Mouse (Mus musculus) hindbrain, embryonic 11.5 days (tissue): ENCODE data around the gene Nsd1. TPM values are rescaled to one million over a fixed set of nuclear protein-coding genes. Genes with fewer than 3 reads are reported as not detected.

ENCODE experiments used
- ATAC-seq: fragments of 200-750 bp; cut with Nextera tagmentation; 2 replicates; pipeline ENCODE4 v1.8.0; 2017; ENCODE audit warnings: mild to moderate bottlenecking, moderate TSS enrichment, moderate library complexity; ENCODE audit not compliant: low FRiP score
- DNase-seq: peaks from one replicate; pipeline ENCODE4 v3.0.0-alpha.2; 2015; ENCODE audit warnings: low spot score
- H3K27ac ChIP-seq: fragments of 300-500 bp; sonication (generic); 2 replicates; pipeline ENCODE4 v1.5.1; 2014; ENCODE audit warnings: mild to moderate bottlenecking, low read depth, low read length
- H3K27me3 ChIP-seq: fragments of 300-500 bp; sonication (generic); 2 replicates; pipeline ENCODE4 v1.6.1; 2014; ENCODE audit warnings: mild to moderate bottlenecking, low read length, moderate library complexity, mixed read lengths; ENCODE audit not compliant: control insufficient read depth, insufficient read depth
- H3K36me3 ChIP-seq: fragments of 300-500 bp; sonication (generic); 2 replicates; pipeline ENCODE4 v1.6.1; 2014; ENCODE audit warnings: mild to moderate bottlenecking, low read length, moderate library complexity, mixed read lengths; ENCODE audit not compliant: control insufficient read depth, insufficient read depth
- H3K4me1 ChIP-seq: fragments of 300-500 bp; sonication (generic); replicated peaks from 2 replicates; pipeline ENCODE4 v1.6.1; 2014; ENCODE audit warnings: low read length, mixed read lengths; ENCODE audit not compliant: control insufficient read depth, insufficient read depth
- H3K4me2 ChIP-seq: fragments of 300-500 bp; sonication (generic); replicated peaks from 2 replicates; pipeline ENCODE4 v1.6.1; 2014; ENCODE audit warnings: mild to moderate bottlenecking, low read depth, low read length
- H3K4me3 ChIP-seq: fragments of 300-500 bp; sonication (generic); 2 replicates; pipeline ENCODE4 v1.5.1; 2014; ENCODE audit warnings: low read depth, low read length
- H3K9ac ChIP-seq: fragments of 300-500 bp; sonication (generic); 2 replicates; pipeline ENCODE4 v1.6.1; 2014; ENCODE audit warnings: low read depth, low read length
- H3K9me3 ChIP-seq: fragments of 300-500 bp; sonication (generic); 2 replicates; pipeline ENCODE4 v1.6.1; 2016; ENCODE audit warnings: low read length; ENCODE audit not compliant: control insufficient read depth
- WGBS: fragments of 180-500 bp; shearing (Covaris S2); extraction: QIAGEN DNeasy Blood & Tissue Kit; methylation state at CpG from one replicate; pipeline ENCODE4 v1.1.7; 2014; 5-methylcytosine and 5-hydroxymethylcytosine counted together
- polyA plus RNA-seq: library from polyadenylated mRNA; unstranded; fragments of >200 nt; fragmentation: Nextera tagmentation; extraction: Ambion mirVana; gene quantifications from 2 replicates; pipeline ENCODE4 v1.2.1, GENCODE M21; 2014

Gene Nsd1
- polyA plus RNA-seq, 1 experiment from 2014 or later, result 108 TPM

DNA sequence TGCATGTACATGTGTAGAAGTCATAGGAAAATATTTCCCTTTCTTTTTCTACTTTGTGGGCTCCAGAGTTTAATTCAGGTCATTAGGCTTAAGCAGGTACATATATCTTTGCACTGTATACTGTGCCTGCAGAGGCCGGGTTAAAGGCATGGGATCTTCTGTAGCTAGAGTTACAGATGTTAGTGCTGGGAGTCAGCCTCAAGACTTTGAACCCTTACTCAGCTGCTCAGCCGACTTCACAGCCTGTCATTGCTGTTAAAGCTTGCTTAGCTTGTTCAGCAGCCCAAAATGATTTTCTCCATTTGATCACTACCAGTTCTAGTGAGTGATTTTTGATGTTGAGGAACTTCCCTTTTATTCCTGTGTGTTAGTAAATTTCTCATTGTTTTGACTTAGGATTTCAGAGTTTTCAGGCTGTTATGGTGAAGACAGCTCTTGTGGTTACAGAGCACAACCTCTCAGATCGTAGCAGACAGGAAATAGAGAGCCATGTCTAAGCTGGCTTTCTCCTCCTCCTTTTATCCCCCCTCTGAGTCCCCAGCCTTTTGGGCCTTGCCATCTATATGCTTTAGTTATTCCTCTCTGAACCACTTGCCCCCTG is 45.6 kb downstream of the Nsd1 start:
- Histone ChIP-seq H3K27me3 (no peaks in the 10 kb centered on the region), H3K4me1 (no peaks in the 10 kb centered on the region), H3K9ac (no peak overlapping the region), H3K4me3 (no peak overlapping the region), H3K36me3 (no peaks in the 10 kb centered on the region), H3K9me3 (no peaks in the 10 kb centered on the region), H3K4me2 (no peak overlapping the region), H3K27ac (no peak overlapping the region)
- no peak for DNase-seq
- ATAC-seq, result no peak
- WGBS, result 85% methylated on average over 3 of the region's 3 CpGs

DNA sequence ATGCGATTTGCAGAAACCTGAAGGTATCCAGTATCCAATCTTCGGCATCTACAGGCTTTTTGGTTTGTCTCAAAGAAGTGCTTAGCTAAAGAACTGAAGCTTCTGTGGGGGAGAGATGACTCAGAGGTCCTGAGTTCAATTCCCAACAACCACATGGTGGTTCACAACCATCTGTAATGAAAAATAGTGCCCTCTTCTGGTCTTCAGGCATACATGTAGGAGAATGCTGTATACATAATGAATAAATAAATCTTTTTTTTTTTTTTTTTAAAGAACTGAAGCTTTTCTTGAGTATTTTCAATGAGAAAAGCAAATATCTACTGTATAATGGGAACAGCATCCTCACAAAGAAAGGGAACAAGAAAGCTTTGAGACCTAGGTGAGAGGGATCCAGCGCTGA is 49.1 kb downstream of the Nsd1 start:
- no peak for DNase-seq
- Histone ChIP-seq H3K4me1 (no peaks in the 10 kb centered on the region), H3K27me3 (no peaks in the 10 kb centered on the region), H3K4me2 (no peak overlapping the region), H3K4me3 (no peak overlapping the region), H3K36me3 (peaks cover 6% of the 10 kb centered on the region; the same call in 1 of the 2 replicates), H3K27ac (no peak overlapping the region), H3K9me3 (no peaks in the 10 kb centered on the region), H3K9ac (no peak overlapping the region)
- ATAC-seq, result no peak
- over 99% methylated on average over 3 of the region's 3 CpGs for WGBS

DNA sequence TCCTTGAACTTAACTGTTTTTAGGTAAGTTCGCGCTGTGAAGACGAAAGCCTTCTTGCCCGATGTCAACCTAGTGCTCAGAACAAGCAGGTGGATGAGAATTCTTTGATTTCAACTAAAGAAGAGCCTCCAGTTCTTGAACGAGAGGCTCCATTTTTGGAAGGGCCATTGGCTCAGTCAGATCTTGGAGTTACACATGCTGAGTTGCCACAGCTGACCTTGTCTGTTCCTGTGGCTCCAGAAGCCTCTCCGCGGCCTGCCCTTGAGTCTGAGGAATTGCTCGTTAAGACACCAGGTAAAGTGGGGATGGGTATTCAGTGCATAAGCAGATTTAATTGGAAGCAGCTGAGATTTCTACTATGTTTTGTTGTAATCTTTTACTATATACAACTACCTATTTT is 51.9 kb downstream of the Nsd1 start:
- H3K4me3 ChIP-seq, result no peak overlapping the region
- WGBS, result 99% methylated on average over 8 of the region's 8 CpGs
- H3K9ac ChIP-seq, result no peak overlapping the region
- H3K4me1 ChIP-seq, result no peaks in the 10 kb centered on the region
- H3K9me3 ChIP-seq, result no peaks in the 10 kb centered on the region
- ATAC-seq, result no peak
- H3K27ac ChIP-seq, result no peak overlapping the region
- H3K36me3 ChIP-seq, result peaks cover 10% of the 10 kb centered on the region
- no peak for DNase-seq
- H3K27me3 ChIP-seq, result no peaks in the 10 kb centered on the region
- H3K4me2 ChIP-seq, result no peak overlapping the region

DNA sequence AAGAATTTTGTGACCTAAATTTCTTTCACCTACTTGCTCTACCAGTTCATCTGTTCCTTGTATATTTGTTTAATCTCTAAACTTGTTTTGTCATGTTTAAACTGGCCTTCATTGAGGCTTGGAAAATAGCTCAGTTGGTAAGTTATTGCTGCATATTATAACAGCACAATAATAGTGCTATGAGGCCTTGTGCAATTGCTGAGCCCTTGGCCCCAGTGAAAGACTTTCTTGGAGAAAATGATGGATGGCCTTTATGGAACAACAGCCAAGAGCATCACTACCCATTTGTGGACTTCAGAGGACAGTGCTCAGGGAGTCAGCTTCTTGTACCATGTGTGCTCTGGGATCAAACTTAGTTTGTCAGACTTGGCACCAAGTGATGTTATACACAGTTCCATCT is 52.5 kb downstream of the Nsd1 start:
- Histone ChIP-seq H3K4me1 (no peaks in the 10 kb centered on the region), H3K4me2 (no peak overlapping the region), H3K9me3 (no peaks in the 10 kb centered on the region), H3K4me3 (no peak overlapping the region), H3K27me3 (no peaks in the 10 kb centered on the region), H3K9ac (no peak overlapping the region), H3K36me3 (peaks cover 10% of the 10 kb centered on the region), H3K27ac (no peak overlapping the region)
- DNase-seq, result no peak
- ATAC-seq, result no peak

DNA sequence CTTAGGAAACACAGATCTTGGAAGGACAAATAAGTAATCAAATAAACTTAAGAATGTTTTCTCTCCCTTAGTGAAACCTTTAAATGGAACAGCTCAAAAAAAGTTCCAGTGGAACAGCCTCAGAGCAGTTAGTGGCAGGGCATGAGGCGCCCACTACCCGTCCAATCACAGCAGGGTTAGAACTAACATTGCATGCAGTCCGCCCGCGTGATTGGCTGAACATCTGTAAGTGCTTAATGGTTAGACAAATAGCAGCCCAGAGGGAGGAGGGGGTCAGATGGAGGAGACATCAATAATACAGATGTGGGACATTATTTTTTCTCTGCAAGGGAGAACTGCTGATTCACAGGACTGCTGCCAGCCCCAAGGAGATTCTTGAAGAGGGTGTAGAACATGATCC is 67.6 kb downstream of the Nsd1 start:
- H3K27ac ChIP-seq, result no peak overlapping the region
- DNase-seq, result no peak
- H3K36me3 ChIP-seq, result 0 out of 2 replicates have a peak, but pooled peaks cover 9% of the 10 kb centered on the region
- no peak overlapping the region for H3K4me2 ChIP-seq
- 83% methylated on average over 5 of the region's 5 CpGs for WGBS
- no peaks in the 10 kb centered on the region for H3K4me1 ChIP-seq
- H3K9ac ChIP-seq, result no peak overlapping the region
- H3K4me3 ChIP-seq, result no peak overlapping the region
- ATAC-seq, result no peak
- H3K27me3 ChIP-seq, result no peaks in the 10 kb centered on the region
- no peaks in the 10 kb centered on the region for H3K9me3 ChIP-seq

DNA sequence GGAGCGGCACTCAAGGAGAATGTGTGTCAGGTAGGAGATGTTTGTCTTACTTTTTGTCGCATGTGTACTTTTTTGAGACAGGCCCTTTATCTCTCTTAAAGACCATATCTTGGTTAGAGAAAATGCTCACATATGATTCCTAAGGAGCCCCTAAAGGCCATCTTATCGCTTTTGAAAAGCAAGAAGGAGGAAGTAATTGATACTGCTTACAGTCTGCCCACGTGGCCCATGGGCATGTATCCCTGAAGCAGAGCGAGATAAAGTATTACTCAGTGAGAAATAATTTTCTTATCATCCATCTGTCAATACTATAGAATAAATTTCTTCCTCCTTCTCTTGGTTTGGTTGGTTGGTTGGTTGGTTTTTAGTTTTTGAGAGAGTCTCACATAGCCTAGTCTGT is 68.1 kb downstream of the Nsd1 start:
- H3K4me3 ChIP-seq, result no peak overlapping the region
- DNase-seq, result no peak
- no peak overlapping the region for H3K9ac ChIP-seq
- no peaks in the 10 kb centered on the region for H3K4me1 ChIP-seq
- ATAC-seq, result no peak
- no peak overlapping the region for H3K27ac ChIP-seq
- H3K9me3 ChIP-seq, result no peaks in the 10 kb centered on the region
- 90% methylated on average over 5 of the region's 5 CpGs for WGBS
- H3K36me3 ChIP-seq, result 0 out of 2 replicates have a peak, but pooled peaks cover 9% of the 10 kb centered on the region
- H3K27me3 ChIP-seq, result no peaks in the 10 kb centered on the region
- H3K4me2 ChIP-seq, result no peak overlapping the region

DNA sequence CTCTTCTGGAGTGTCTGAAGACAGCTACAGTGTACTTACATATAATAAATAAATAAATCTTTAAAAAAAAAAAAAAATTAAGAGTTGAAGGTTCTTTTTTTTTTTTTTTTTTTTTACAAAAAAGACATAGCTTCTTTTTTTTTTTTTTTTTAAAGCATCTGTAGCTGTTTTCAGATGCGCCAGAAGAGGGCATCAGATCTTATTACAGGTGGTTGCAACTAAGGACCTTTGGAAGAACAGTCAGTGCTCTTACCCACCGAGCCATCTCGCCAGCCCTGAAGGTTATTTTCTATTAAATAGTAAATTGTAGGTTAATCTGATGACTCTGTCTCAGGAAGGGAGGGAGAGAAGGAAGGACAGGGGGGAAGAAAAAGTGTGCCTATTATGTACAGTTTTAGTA is 79.3 kb downstream of the Nsd1 start:
- 92% methylated on average over 3 of the region's 3 CpGs for WGBS
- Histone ChIP-seq H3K4me3 (no peak overlapping the region), H3K27me3 (no peaks in the 10 kb centered on the region), H3K36me3 (peaks cover 5% of the 10 kb centered on the region), H3K9ac (no peak overlapping the region), H3K4me1 (no peaks in the 10 kb centered on the region), H3K4me2 (no peak overlapping the region), H3K27ac (no peak overlapping the region), H3K9me3 (no peaks in the 10 kb centered on the region)
- DNase-seq, result no peak
- ATAC-seq, result no peak

DNA sequence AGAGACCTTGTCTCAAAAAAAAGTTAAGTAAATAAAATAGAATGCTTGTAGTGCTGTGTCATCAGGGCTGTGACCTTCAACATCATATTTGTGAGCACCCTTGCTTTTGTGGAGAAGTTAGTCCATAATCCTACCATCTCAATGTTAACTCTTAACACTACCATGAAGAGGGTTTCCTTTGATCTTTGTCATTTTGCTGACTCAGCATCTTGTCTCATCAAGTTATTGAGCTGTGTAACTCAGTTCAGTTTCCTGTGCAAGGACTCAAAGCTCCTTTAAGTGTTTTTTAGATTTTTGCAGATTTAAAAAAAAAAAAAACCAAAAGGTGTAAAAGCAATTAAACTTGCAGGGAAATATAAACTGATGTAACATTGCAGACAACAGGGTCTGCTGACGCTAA is 87.2 kb downstream of the Nsd1 start:
- H3K4me1 ChIP-seq, result no peaks in the 10 kb centered on the region
- WGBS, result 97% methylated on average over 1 of the region's 1 CpGs
- H3K4me3 ChIP-seq, result no peak overlapping the region
- no peaks in the 10 kb centered on the region for H3K9me3 ChIP-seq
- no peak for ATAC-seq
- no peak overlapping the region for H3K9ac ChIP-seq
- H3K27me3 ChIP-seq, result no peaks in the 10 kb centered on the region
- no peak overlapping the region for H3K27ac ChIP-seq
- no peak overlapping the region for H3K4me2 ChIP-seq
- DNase-seq, result no peak
- peaks cover 3% of the 10 kb centered on the region; the same call in 1 of the 2 replicates for H3K36me3 ChIP-seq

DNA sequence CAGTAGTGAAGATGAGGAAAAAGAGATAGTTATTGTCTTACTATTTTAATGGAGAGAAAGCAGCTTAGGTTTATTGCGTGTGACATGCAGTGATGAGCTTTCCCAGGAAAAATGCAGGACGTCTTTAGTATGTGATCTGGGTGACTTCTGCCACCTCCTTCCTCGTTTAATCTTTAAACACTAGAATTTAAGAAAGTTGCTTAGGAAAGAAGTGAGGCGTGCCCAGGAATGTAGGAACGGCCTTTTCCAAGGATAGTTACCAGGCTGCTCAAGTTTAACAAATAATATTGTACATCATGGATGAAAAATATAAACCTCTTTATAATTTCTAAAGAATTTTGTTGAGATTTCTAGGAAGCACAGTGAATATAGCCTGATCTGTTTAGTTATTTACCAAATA is 91.3 kb downstream of the Nsd1 start:
- Histone ChIP-seq H3K4me3 (no peak overlapping the region), H3K9ac (no peak overlapping the region), H3K27me3 (no peaks in the 10 kb centered on the region), H3K9me3 (no peaks in the 10 kb centered on the region), H3K4me2 (no peak overlapping the region), H3K36me3 (peaks cover 12% of the 10 kb centered on the region), H3K27ac (no peak overlapping the region), H3K4me1 (no peaks in the 10 kb centered on the region)
- 92% methylated on average over 5 of the region's 5 CpGs for WGBS
- ATAC-seq, result no peak
- no peak for DNase-seq
